ENCODE assay signal across 17 mouse cellular contexts in genomic region chr7:74505635-74506034, GRCm38 (mm10). TPM values are rescaled to one million over a fixed set of nuclear protein-coding genes. Genes with fewer than 3 reads are reported as not detected.
A peak's percentile ranks its signal among the peaks of the same experiment; 100 is the strongest.
DNase-seq lines count a peak whose midpoint lies in the region; TF ChIP-seq lines count a peak whose summit lies in the region.
"Had no signal": no experiment of that assay in that cellular context is flagged by ENCODE, and none has a peak within 500 bp of the region (broad histone marks: within the 10 kb centered on the region; RNA-seq: fewer than 3 reads in every experiment).

No protein-coding gene starts in this region.

- no peak for TF ChIP-seq POLR2A in cerebellum, adult 2 months (IDR thresholded peaks at IDR 0.05; ENCODE audit: borderline replicate concordance, insufficient read depth, low read length)

- no peaks in the 10 kb centered on the region for H3K27me3 ChIP-seq in cerebellum, adult 2 months (ENCODE audit: control insufficient read depth, insufficient read depth, low read length)
- H3K27me3 ChIP-seq in heart, embryonic 10.5 days (ENCODE audit: insufficient read depth, poor library complexity, severe bottlenecking) = no peaks in the 10 kb centered on the region
- H3K27me3 ChIP-seq: embryonic facial prominence, embryonic 13.5 days; heart, embryonic 13.5 days had no signal

- peak; percentile 74 for DNase-seq in brain, adult 2 months (ENCODE audit: low read depth, low spot score)
- peak; percentile 54 to 65 for DNase-seq in cerebellum, adult 2 months
- peak; percentile 42 to 52 for DNase-seq in cerebellum, postnatal 14 days
- peak; percentile 53 for DNase-seq in retina, embryonic 14.5 days (ENCODE audit: low spot score)
- no peak for DNase-seq in left cerebral cortex, adult 2 months (ENCODE audit: extremely low spot score in 1 of 2, low spot score in 2 of 2)
- no peak for DNase-seq in heart, embryonic 10.5 days (ENCODE audit: low spot score)
- no peak for DNase-seq in adrenal gland, postnatal 25 days
- DNase-seq: adrenal gland, adult 2 months; forebrain, postnatal 0 days; gastrocnemius, postnatal 14 days; heart, adult 2 months; heart, postnatal 36 days; kidney, adult 8-10 months had no signal

- H3K4me1 ChIP-seq in cerebellum, adult 2 months (ENCODE audit: control insufficient read depth, insufficient read depth, low read length) = peaks cover 32% of the 10 kb centered on the region
- peaks cover 20% of the 10 kb centered on the region for H3K4me1 ChIP-seq in heart, embryonic 10.5 days
- H3K4me1 ChIP-seq: hindbrain, embryonic 15.5 days had no signal

- WGBS in cerebellum, adult 2 months = 26% methylated on average over 10 of the region's 10 CpGs
- WGBS in heart, embryonic 10.5 days = 80% methylated on average over 10 of the region's 10 CpGs

- peak overlapping the region; percentile 3 for H3K27ac ChIP-seq in cerebellum, adult 2 months (ENCODE audit: insufficient read depth, low read length)
- H3K27ac ChIP-seq in left cerebral cortex, adult 2 months = no peak overlapping the region
- H3K27ac ChIP-seq in heart, embryonic 10.5 days = no peak overlapping the region; the same call in 1 of the 2 replicates
- H3K27ac ChIP-seq: embryonic facial prominence, embryonic 13.5 days; forebrain, embryonic 12.5 days; heart, adult 2 months; heart, embryonic 13.5 days; hindbrain, embryonic 15.5 days had no signal

- intact Hi-C loops in left cerebral cortex, adult 2 months (cut with DNase I) = no loop called here

- no peak overlapping the region for H3K4me3 ChIP-seq in cerebellum, adult 2 months (replicated peaks; ENCODE audit: insufficient read depth, low read depth, low read length)
- H3K4me3 ChIP-seq in left cerebral cortex, adult 2 months = no peak overlapping the region
- H3K4me3 ChIP-seq in heart, embryonic 10.5 days = no peak overlapping the region
- H3K4me3 ChIP-seq: embryonic facial prominence, embryonic 13.5 days; forebrain, embryonic 12.5 days; heart, adult 2 months; heart, embryonic 13.5 days; hindbrain, embryonic 15.5 days had no signal

- H3K9me3 ChIP-seq in heart, embryonic 10.5 days = no peaks in the 10 kb centered on the region
- H3K9me3 ChIP-seq: embryonic facial prominence, embryonic 13.5 days; forebrain, embryonic 12.5 days; heart, embryonic 13.5 days; hindbrain, embryonic 15.5 days had no signal

- no peak for TF ChIP-seq CTCF in cerebellum, adult 2 months (IDR thresholded peaks at IDR 0.05; ENCODE audit: borderline replicate concordance, insufficient read depth, low read depth, low read length)
- no peak for TF ChIP-seq CTCF in left cerebral cortex, adult 2 months (IDR thresholded peaks at IDR 0.05)

- peaks cover 7% of the 10 kb centered on the region for H3K36me3 ChIP-seq in heart, embryonic 10.5 days
- H3K36me3 ChIP-seq: embryonic facial prominence, embryonic 13.5 days; forebrain, embryonic 12.5 days; hindbrain, embryonic 15.5 days had no signal

RNA-seq across cellular contexts. Expression of gene Slco3a1, which starts 48.9 kb away (rescaled TPM):
- polyA plus RNA-seq in cerebellum, adult 2 months (2012; rRNA removed) = 61.3 and 66.6 TPM in 2 replicates
- total RNA-seq in left cerebral cortex, adult 2 months (2021) = 10 to 100 TPM; 54.9 to 56.8 TPM
- polyA plus RNA-seq in heart, embryonic 10.5 days (2016; fragmentation: Nextera tagmentation; extraction: Ambion mirVana) = 26.9 and 36.7 TPM in 2 replicates
- 24.5 and 37.3 TPM in 2 replicates for total RNA-seq in adrenal gland, postnatal 25 days (2021)

Comparison
In these comparisons a context has a peak if more than half of its experiments do, and no peak if none do; other contexts are left out.
1. DNase-seq: peak in brain, adult 2 months (single experiment), cerebellum, adult 2 months (2 of 2), cerebellum, postnatal 14 days (2 of 2) and retina, embryonic 14.5 days (single experiment); none in left cerebral cortex, adult 2 months (0 of 2), heart, embryonic 10.5 days (single experiment) and adrenal gland, postnatal 25 days (single experiment).